Mouse (Mus musculus): ENCODE measurements around the gene Ide. TPM values are rescaled to one million over a fixed set of nuclear protein-coding genes. Genes with fewer than 3 reads are reported as not detected.

Gene Ide
- total and polyA plus RNA-seq, 3 experiments = 24.0 to 99.8 (median 52.2) TPM

DNA sequence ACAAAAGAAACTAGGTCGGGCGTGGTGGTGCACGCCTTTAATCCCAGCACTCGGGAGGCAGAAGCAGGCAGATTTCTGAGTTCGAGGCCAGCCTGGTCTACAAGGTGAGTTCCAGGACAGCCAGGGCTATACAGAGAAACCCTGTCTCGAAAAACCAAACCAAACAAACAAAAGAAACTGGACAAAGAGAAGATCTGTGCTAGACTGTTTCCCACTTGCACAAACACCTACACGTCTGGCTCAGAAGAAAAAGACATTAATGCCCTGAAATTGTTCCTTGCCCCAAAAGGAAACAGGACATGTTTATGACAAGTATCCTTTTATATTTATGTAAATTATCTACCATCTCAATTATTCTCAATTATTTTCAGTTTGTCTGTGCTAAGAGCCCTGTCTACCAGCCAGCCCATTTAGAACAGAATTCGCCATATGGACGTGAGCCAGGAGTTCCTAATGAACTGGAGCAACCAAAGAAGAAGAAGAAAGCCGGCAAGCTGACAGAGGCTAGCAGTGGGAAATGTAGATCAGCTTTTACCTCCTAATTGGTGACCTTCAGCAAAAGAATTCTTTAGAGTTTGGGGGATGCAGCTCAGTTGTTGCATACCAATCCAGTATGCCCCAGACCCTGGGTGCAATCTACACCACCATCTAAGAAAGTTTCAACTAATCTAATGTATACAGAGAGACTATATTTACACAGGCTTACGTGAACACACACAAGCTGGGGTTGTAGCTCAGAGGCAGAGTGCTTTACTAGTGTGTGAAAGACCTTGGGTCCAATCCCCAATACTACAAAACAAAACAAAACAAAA lies 25.7 kb upstream of the Ide start:
- TF ChIP-seq POLR2A (IDR thresholded peaks at IDR 0.05; ENCODE audit: insufficient read depth, low read depth, low read length) (no peak), CTCF (IDR thresholded peaks at IDR 0.05) (no peak), EP300 (IDR thresholded peaks at IDR 0.05; ENCODE audit: insufficient read depth, low read depth, low read length) (no peak)
- WGBS = 80% methylated on average over 11 of the region's 11 CpGs
- no peaks in the 10 kb centered on the region for H3K79me2 ChIP-seq (replicated peaks; ENCODE audit: control insufficient read depth, insufficient read depth, low read length)
- no peak for DNase-seq
- no peak overlapping the region for H3K27ac ChIP-seq
- H3K4me1 ChIP-seq (ENCODE audit: control insufficient read depth, insufficient read depth, low read length) = no peaks in the 10 kb centered on the region
- no peaks in the 10 kb centered on the region for H3K36me3 ChIP-seq (ENCODE audit: control insufficient read depth, insufficient read depth, low read length)
- no peak overlapping the region for H3K4me3 ChIP-seq
- intact Hi-C loops (cut with DNase I) = no loop called here
- H3K27me3 ChIP-seq (ENCODE audit: control insufficient read depth, insufficient read depth, low read length) = no peaks in the 10 kb centered on the region
- no peak overlapping the region for H3K9ac ChIP-seq (ENCODE audit: low read depth, low read length)

DNA sequence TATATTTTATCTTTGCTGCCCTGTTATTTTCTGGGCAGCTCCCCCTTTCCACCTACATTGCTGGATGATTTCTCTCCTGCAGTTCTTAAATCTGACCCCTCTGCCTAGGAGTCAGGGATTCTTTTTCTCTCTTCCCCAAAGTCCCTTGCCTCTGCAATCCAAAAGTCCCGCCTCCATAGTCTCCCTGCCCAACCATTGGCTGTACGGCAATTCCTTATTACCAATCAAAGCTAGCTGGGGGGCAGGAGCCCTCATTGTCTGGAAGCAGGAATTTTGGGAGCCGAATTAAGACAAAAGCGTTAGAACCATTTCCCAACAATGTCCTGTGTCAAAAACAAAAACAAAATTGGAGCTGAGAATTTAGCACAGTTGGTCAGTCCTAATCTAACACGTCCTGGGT lies 24.9 kb upstream of the Ide start:
- intact Hi-C loops (cut with DNase I) = no loop called here
- Histone ChIP-seq H3K9ac (ENCODE audit: low read depth, low read length) (no peak overlapping the region), H3K36me3 (ENCODE audit: control insufficient read depth, insufficient read depth, low read length) (no peaks in the 10 kb centered on the region), H3K79me2 (replicated peaks; ENCODE audit: control insufficient read depth, insufficient read depth, low read length) (no peaks in the 10 kb centered on the region), H3K4me3 (no peak overlapping the region), H3K4me1 (ENCODE audit: control insufficient read depth, insufficient read depth, low read length) (no peaks in the 10 kb centered on the region), H3K27ac (no peak overlapping the region), H3K27me3 (ENCODE audit: control insufficient read depth, insufficient read depth, low read length) (no peaks in the 10 kb centered on the region)
- no peak for DNase-seq
- TF ChIP-seq POLR2A (IDR thresholded peaks at IDR 0.05; ENCODE audit: insufficient read depth, low read depth, low read length) (no peak), CTCF (IDR thresholded peaks at IDR 0.05) (no peak), EP300 (IDR thresholded peaks at IDR 0.05; ENCODE audit: insufficient read depth, low read depth, low read length) (no peak)
- 52% methylated on average over 5 of the region's 5 CpGs for WGBS

- no peak overlapping the region for H3K4me3 ChIP-seq
- intact Hi-C loops (cut with DNase I) = no loop called here
- no peaks in the 10 kb centered on the region for H3K36me3 ChIP-seq (ENCODE audit: control insufficient read depth, insufficient read depth, low read length)
- H3K79me2 ChIP-seq (replicated peaks; ENCODE audit: control insufficient read depth, insufficient read depth, low read length) = no peaks in the 10 kb centered on the region; the same call in 1 of the 2 replicates
- TF ChIP-seq EP300 (IDR thresholded peaks at IDR 0.05; ENCODE audit: insufficient read depth, low read depth, low read length) (no peak), CTCF (IDR thresholded peaks at IDR 0.05) (no peak), POLR2A (IDR thresholded peaks at IDR 0.05; ENCODE audit: insufficient read depth, low read depth, low read length) (no peak)
- WGBS = 44% methylated on average over 5 of the region's 5 CpGs
- no peak for DNase-seq
- no peaks in the 10 kb centered on the region for H3K4me1 ChIP-seq (ENCODE audit: control insufficient read depth, insufficient read depth, low read length)
- H3K27me3 ChIP-seq (ENCODE audit: control insufficient read depth, insufficient read depth, low read length) = no peaks in the 10 kb centered on the region
- H3K27ac ChIP-seq = no peak overlapping the region
- H3K9ac ChIP-seq (ENCODE audit: low read depth, low read length) = no peak overlapping the region
These were observed 22.4 kb upstream of the Ide start for GRCm38 (mm10) chr19:37360044-37360443.

DNA sequence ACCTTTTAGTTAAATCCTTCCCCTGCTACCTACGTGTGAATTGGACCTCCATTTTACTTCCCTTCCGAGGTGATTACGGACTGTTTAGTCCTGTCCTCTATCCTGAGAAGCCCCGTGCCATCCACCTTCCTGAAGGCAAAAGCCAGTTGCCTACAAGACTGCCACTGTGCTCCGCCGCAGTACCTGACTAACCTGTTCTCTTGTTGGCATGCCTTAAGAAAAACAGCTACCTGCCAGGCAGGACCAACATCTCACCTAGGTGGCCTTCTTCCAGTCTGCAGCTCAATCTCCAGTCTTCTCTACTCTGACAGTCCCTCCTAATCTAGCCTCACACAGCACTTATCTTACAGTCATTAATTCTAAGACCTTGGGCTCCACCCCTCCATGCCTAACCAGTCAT lies 15.7 kb upstream of the Ide start:
- H3K36me3 ChIP-seq (ENCODE audit: control insufficient read depth, insufficient read depth, low read length) = no peaks in the 10 kb centered on the region
- WGBS = 94% methylated on average over 6 of the region's 6 CpGs
- no peaks in the 10 kb centered on the region; the same call in none of the 2 replicates for H3K79me2 ChIP-seq (replicated peaks; ENCODE audit: control insufficient read depth, insufficient read depth, low read length)
- H3K9ac ChIP-seq (ENCODE audit: low read depth, low read length) = no peak overlapping the region
- H3K4me3 ChIP-seq = no peak overlapping the region
- no peak for TF ChIP-seq POLR2A (IDR thresholded peaks at IDR 0.05; ENCODE audit: insufficient read depth, low read depth, low read length)
- TF ChIP-seq CTCF (IDR thresholded peaks at IDR 0.05) = no peak
- TF ChIP-seq EP300 (IDR thresholded peaks at IDR 0.05; ENCODE audit: insufficient read depth, low read depth, low read length) = no peak
- DNase-seq = no peak
- H3K27ac ChIP-seq = no peak overlapping the region
- peaks cover 2% of the 10 kb centered on the region; the same call in 1 of the 2 replicates for H3K4me1 ChIP-seq (ENCODE audit: control insufficient read depth, insufficient read depth, low read length)
- intact Hi-C loops (cut with DNase I) = no loop called here
- no peaks in the 10 kb centered on the region for H3K27me3 ChIP-seq (ENCODE audit: control insufficient read depth, insufficient read depth, low read length)

GRCm38 (mm10) chr19:37352756-37353155 lies 15.1 kb upstream of the Ide start:
- WGBS = 95% methylated on average over 3 of the region's 3 CpGs
- H3K4me3 ChIP-seq = no peak overlapping the region
- TF ChIP-seq EP300 (IDR thresholded peaks at IDR 0.05; ENCODE audit: insufficient read depth, low read depth, low read length) (no peak), CTCF (IDR thresholded peaks at IDR 0.05) (no peak), POLR2A (IDR thresholded peaks at IDR 0.05; ENCODE audit: insufficient read depth, low read depth, low read length) (no peak)
- no peaks in the 10 kb centered on the region; the same call in none of the 2 replicates for H3K79me2 ChIP-seq (replicated peaks; ENCODE audit: control insufficient read depth, insufficient read depth, low read length)
- intact Hi-C loops (cut with DNase I) = no loop called here
- peaks cover 2% of the 10 kb centered on the region; the same call in 1 of the 2 replicates for H3K36me3 ChIP-seq (ENCODE audit: control insufficient read depth, insufficient read depth, low read length)
- no peak overlapping the region for H3K9ac ChIP-seq (ENCODE audit: low read depth, low read length)
- H3K4me1 ChIP-seq (ENCODE audit: control insufficient read depth, insufficient read depth, low read length) = peaks cover 2% of the 10 kb centered on the region; the same call in 1 of the 2 replicates
- no peak overlapping the region for H3K27ac ChIP-seq
- H3K27me3 ChIP-seq (ENCODE audit: control insufficient read depth, insufficient read depth, low read length) = no peaks in the 10 kb centered on the region
- no peak for DNase-seq

- H3K79me2 ChIP-seq (replicated peaks; ENCODE audit: control insufficient read depth, insufficient read depth, low read length) = no peaks in the 10 kb centered on the region; the same call in none of the 2 replicates
- H3K4me3 ChIP-seq = no peak overlapping the region
- TF ChIP-seq CTCF (IDR thresholded peaks at IDR 0.05) (no peak), POLR2A (IDR thresholded peaks at IDR 0.05; ENCODE audit: insufficient read depth, low read depth, low read length) (no peak), EP300 (IDR thresholded peaks at IDR 0.05; ENCODE audit: insufficient read depth, low read depth, low read length) (no peak)
- no peak overlapping the region for H3K27ac ChIP-seq
- no peak overlapping the region for H3K9ac ChIP-seq (ENCODE audit: low read depth, low read length)
- peaks cover 4% of the 10 kb centered on the region; the same call in 1 of the 2 replicates for H3K36me3 ChIP-seq (ENCODE audit: control insufficient read depth, insufficient read depth, low read length)
- intact Hi-C loops (cut with DNase I) = no loop called here
- no peak for DNase-seq
- H3K4me1 ChIP-seq (ENCODE audit: control insufficient read depth, insufficient read depth, low read length) = peaks cover 4% of the 10 kb centered on the region; the same call in 1 of the 2 replicates
- H3K27me3 ChIP-seq (ENCODE audit: control insufficient read depth, insufficient read depth, low read length) = no peaks in the 10 kb centered on the region
These were observed 11.3 kb upstream of the Ide start for GRCm38 (mm10) chr19:37348952-37349351.

All from heart, adult 2 months (tissue).